Mouse (Mus musculus): Measurements from ENCODE around the gene Olfr1357.

- TF ChIP-seq POLR2A (IDR thresholded peaks at IDR 0.05; ENCODE audit: control insufficient read depth, low read depth, low read length) (no peak), CTCF (IDR thresholded peaks at IDR 0.05; ENCODE audit: control insufficient read depth, insufficient read depth, insufficient replicate concordance, low read depth, low read length) (no peak)
These were observed 36.8 kb downstream of the Olfr1357 start for GRCm38 (mm10) chr10:78581121-78581520.
